Mouse (Mus musculus): Measurements from ENCODE around the gene Gpr22.

Gpr22 gene

DNA sequence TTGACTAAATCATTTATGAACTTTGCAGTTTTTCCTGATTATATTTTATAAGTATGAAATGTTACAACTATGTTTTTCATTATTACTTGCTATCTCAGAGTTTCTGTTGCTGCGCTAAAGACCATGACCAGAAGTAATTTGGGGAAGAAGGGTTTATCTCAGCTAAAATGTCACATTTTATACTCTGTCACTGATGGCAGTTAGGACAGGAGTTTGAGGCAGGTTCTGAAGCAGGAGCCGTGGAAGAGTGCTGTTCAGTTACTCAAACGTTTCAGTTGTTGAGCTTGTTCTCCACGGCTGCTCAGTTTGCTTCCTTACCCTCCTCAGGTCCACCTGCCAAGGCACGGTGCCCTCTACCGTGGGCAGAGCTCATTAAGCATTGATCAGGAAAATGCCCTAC is 47.7 kb downstream of the Gpr22 start:
- no peak for DNase-seq
